Mouse (Mus musculus) heart, postnatal 4 days (tissue): ENCODE measurements around the gene Mpv17. TPM values are rescaled to one million over a fixed set of nuclear protein-coding genes. Genes with fewer than 3 reads are reported as not detected.

Experiments used
- DNase-seq: peaks from one replicate; pipeline ENCODE4 v3.0.0; 2021
- total RNA-seq, 2 experiments: library from RNA; stranded (reverse); gene quantifications; 2 replicates each; pipeline ENCODE4 v1.2.3; 2021

The Mpv17 gene
- total RNA-seq, 2 experiments from 2014 or later: 50.1 to 50.8 TPM

GRCm38 (mm10) chr5:31183678-31184077 is 29.6 kb upstream of the Mpv17 start:
- DNase-seq: no peak

GRCm38 (mm10) chr5:31181183-31181770 is 27.2 kb upstream of the Mpv17 start:
- no peak for DNase-seq

GRCm38 (mm10) chr5:31179766-31180630 is 25.9 kb upstream of the Mpv17 start, which contains the start of the genes Gm29609 and Gtf3c2:
Gene Gm29609, minus strand, starts transcription at chr5:31179911.
Gene Gtf3c2, minus strand, starts transcription at chr5:31180144.
- peak; percentile 95 for DNase-seq

- peak; percentile 38 for DNase-seq
Observed at GRCm38 (mm10) chr5:31179301-31179765, 25.3 kb upstream of the Mpv17 start.

GRCm38 (mm10) chr5:31168630-31169029 is 14.6 kb upstream of the Mpv17 start:
- no peak for DNase-seq

GRCm38 (mm10) chr5:31164878-31165277 is 10.8 kb upstream of the Mpv17 start:
- no peak for DNase-seq

- DNase-seq: no peak
Observed at GRCm38 (mm10) chr5:31162462-31162861, 8.4 kb upstream of the Mpv17 start.

- peak; percentile 25 for DNase-seq
Observed at GRCm38 (mm10) chr5:31153516-31154151, 417 bp downstream of the Mpv17 start.

GRCm38 (mm10) chr5:31151746-31152145 is 2.3 kb downstream of the Mpv17 start:
- peak; percentile 54 for DNase-seq

GRCm38 (mm10) chr5:31149781-31150180 is 4.3 kb downstream of the Mpv17 start:
- DNase-seq: peak; percentile 47

- DNase-seq: peak; percentile 60
Observed at GRCm38 (mm10) chr5:31138968-31139425, 15.1 kb downstream of the Mpv17 start.

- peak; percentile 35 for DNase-seq
Observed at GRCm38 (mm10) chr5:31138241-31138967, 15.6 kb downstream of the Mpv17 start, which contains the start of gene Ucn. Gene Ucn, minus strand, starts transcription at chr5:31138829.

GRCm38 (mm10) chr5:31137658-31138057 is 16.4 kb downstream of the Mpv17 start:
- no peak for DNase-seq

- no peak for DNase-seq
Observed at GRCm38 (mm10) chr5:31136730-31137424, 17.2 kb downstream of the Mpv17 start.

- DNase-seq: no peak
Observed at GRCm38 (mm10) chr5:31126050-31126449, 28.0 kb downstream of the Mpv17 start.

- no peak for DNase-seq
Observed at GRCm38 (mm10) chr5:31123481-31123880, 30.6 kb downstream of the Mpv17 start.

GRCm38 (mm10) chr5:31121111-31121510 is 32.9 kb downstream of the Mpv17 start:
- no peak for DNase-seq

- DNase-seq: no peak
Observed at GRCm38 (mm10) chr5:31116912-31117311, 37.1 kb downstream of the Mpv17 start.

GRCm38 (mm10) chr5:31116354-31116753 is 37.7 kb downstream of the Mpv17 start, which contains the start of gene Trim54:
Gene Trim54, plus strand, starts transcription at chr5:31116712.
- peak; percentile 43 for DNase-seq

GRCm38 (mm10) chr5:31110781-31111180 is 43.3 kb downstream of the Mpv17 start:
- no peak for DNase-seq

- DNase-seq: no peak
Observed at GRCm38 (mm10) chr5:31108000-31108490, 46.0 kb downstream of the Mpv17 start, which contains the start of gene Slc30a3. Gene Slc30a3, minus strand, starts transcription at chr5:31108237.
